Mouse (Mus musculus) cerebellum, adult 2 months (tissue): ENCODE data around the gene Hnrnpd.

Source experiments
- CTCF ChIP-seq: fragments of 200-500 bp; IDR thresholded peaks from 2 replicates; pipeline ENCODE4 v1.5.1; 2011; ENCODE audit warnings: low read depth, mild to moderate bottlenecking, control low read depth, low read length, moderate library complexity, borderline replicate concordance; ENCODE audit not compliant: insufficient read depth
- POLR2A ChIP-seq: fragments of 200-500 bp; IDR thresholded peaks from 2 replicates; pipeline ENCODE4 v1.6.1; 2011; ENCODE audit warnings: low read length, control low read depth, borderline replicate concordance; ENCODE audit not compliant: insufficient read depth

DNA sequence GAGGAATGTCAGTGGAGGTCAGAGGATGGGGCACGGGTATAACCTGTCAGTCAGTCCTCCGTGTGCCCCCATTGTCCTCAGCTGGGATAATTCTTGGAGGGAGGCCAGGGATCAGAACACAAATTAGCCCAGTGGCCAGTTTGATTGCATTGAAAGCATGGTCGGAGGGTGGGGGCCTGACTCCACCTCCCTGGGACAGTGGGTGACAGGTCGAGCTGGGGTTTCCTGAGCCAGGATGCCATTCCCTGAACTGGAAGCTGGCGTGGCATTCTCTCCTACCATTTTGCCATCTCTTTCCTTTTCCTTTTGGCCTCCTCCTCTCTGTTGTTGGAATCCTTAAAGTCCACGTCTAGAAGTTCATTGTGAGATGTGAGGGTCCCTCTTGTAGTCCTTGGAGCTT lies 27.2 kb upstream of the Hnrnpd start:
- no peak for TF ChIP-seq CTCF
- no peak for TF ChIP-seq POLR2A
